Mouse (Mus musculus): ENCODE results near the gene Nicn1. TPM values are rescaled to one million over a fixed set of nuclear protein-coding genes. Genes with fewer than 3 reads are reported as not detected.
A peak's percentile ranks its signal among the peaks of the same experiment; 100 is the strongest.

Nicn1 gene
- total and polyA plus RNA-seq, 2 experiments from 2014 or later, result 20.5 to 22.4 TPM

DNA sequence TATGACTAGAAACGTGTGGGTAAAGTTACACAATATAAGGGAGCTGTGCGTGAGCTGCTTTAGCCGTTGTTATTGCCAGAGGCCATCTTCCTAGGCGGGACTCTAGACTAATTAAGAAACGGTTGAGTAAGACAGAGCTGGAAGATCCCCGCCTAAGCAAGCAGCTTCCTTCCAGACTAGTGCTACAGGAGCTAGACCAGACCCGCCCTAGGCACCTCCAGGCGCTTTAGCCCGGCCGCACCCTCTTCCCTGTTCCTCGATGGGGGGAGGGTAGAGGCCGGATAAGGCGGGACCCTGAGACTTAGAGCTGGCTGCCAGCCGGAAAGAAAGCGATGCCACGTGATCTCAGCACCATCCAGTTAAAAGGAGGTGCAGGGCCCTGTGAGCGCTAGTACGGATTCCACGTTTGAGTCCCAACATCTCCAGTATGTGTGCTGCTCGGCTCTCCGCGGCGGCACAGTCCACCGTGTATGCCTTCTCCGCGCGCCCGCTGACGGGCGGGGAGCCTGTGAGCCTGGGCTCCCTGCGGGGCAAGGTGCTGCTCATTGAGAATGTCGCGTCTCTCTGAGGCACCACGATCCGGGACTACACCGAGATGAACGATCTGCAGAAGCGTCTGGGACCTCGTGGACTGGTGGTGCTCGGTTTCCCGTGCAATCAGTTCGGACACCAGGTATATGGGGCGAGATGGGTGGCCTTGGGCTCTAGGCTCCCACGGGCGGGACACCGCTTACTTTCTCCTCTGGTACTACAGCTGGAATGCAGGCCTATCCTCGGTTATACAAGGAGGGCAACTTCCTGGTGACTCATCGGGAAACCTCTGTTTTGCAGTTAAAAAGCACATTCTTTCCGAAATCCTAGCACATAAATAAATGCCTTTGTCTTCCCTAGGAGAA is 48.9 kb downstream of the Nicn1 start, which contains the start of gene Gpx1:
TSS of gene Gpx1 (plus strand) at position 18 of the 896 bp plus-strand sequence.
- ATAC-seq (ENCODE audit: insufficient read depth, low read depth), result peak; percentile 93
- no peaks in the 10 kb centered on the region for H3K9me3 ChIP-seq (replicated peaks; ENCODE audit: control insufficient read depth, low read length)

DNA sequence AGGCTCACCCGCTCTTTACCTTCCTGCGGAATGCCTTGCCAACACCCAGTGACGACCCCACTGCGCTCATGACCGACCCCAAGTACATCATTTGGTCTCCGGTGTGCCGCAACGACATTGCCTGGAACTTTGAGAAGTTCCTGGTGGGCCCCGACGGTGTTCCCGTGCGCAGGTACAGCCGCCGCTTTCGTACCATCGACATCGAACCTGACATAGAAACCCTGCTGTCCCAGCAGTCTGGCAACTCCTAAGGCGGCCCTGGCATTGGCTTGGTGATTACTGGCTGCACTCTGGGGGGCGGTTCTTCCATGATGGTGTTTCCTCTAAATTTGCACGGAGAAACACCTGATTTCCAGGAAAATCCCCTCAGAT is 49.6 kb downstream of the Nicn1 start:
- TF ChIP-seq CTCF (IDR thresholded peaks at IDR 0.05; ENCODE audit: low read depth), result no peak
- H3K4me1 ChIP-seq (ENCODE audit: control insufficient read depth, insufficient read depth), result peaks cover 21% of the 10 kb centered on the region
- 10% methylated on average over 20 of the region's 20 CpGs for WGBS
- H3K36me3 ChIP-seq (replicated peaks; ENCODE audit: control insufficient read depth, insufficient read depth, low read length), result peaks cover 19% of the 10 kb centered on the region
- ATAC-seq (ENCODE audit: insufficient read depth, low read depth), result no peak
- peak overlapping the region; percentile 84 for H3K4me3 ChIP-seq (ENCODE audit: low read depth, low read length)
- H3K9ac ChIP-seq (replicated peaks; ENCODE audit: low read depth, low read length), result peak overlapping the region; percentile 88
- DNase-seq (ENCODE audit: low spot score), result no peak
- peak overlapping the region; percentile 93 for H3K4me2 ChIP-seq (ENCODE audit: low read depth, low read length)
- peak overlapping the region; percentile 98 for H3K27ac ChIP-seq (ENCODE audit: low read depth)
- H3K27me3 ChIP-seq (ENCODE audit: control insufficient read depth, insufficient read depth, low read length), result no peaks in the 10 kb centered on the region
- H3K9me3 ChIP-seq (replicated peaks; ENCODE audit: control insufficient read depth, low read length), result no peaks in the 10 kb centered on the region

More for the DNA sequence above, 48.9 kb downstream of the Nicn1 start, which contains the start of gene Gpx1:
- H3K4me2 ChIP-seq (ENCODE audit: low read depth, low read length), result peak within 1 kb of the TSS; percentile 93
- WGBS, result under 1% methylated on average over 49 of the region's 49 CpGs
- H3K36me3 ChIP-seq (replicated peaks; ENCODE audit: control insufficient read depth, insufficient read depth, low read length), result peaks cover 27% of the 10 kb centered on the region
- DNase-seq (ENCODE audit: low spot score), result peak; percentile 96
- peak within 1 kb of the TSS; percentile 88 for H3K9ac ChIP-seq (replicated peaks; ENCODE audit: low read depth, low read length)
- TF ChIP-seq EP300 (IDR thresholded peaks at IDR 0.05; ENCODE audit: low read depth), result peak; percentile 55
- TF ChIP-seq CTCF (IDR thresholded peaks at IDR 0.05; ENCODE audit: low read depth), result 0 out of 2 replicates have a peak, but pooled peaks have one; percentile 9
- peaks cover 21% of the 10 kb centered on the region for H3K4me1 ChIP-seq (ENCODE audit: control insufficient read depth, insufficient read depth)
- peak within 1 kb of the TSS; percentile 98 for H3K27ac ChIP-seq (ENCODE audit: low read depth)
- H3K27me3 ChIP-seq (ENCODE audit: control insufficient read depth, insufficient read depth, low read length), result no peaks in the 10 kb centered on the region
- H3K4me3 ChIP-seq (ENCODE audit: low read depth, low read length), result peak within 1 kb of the TSS; percentile 84

DNA sequence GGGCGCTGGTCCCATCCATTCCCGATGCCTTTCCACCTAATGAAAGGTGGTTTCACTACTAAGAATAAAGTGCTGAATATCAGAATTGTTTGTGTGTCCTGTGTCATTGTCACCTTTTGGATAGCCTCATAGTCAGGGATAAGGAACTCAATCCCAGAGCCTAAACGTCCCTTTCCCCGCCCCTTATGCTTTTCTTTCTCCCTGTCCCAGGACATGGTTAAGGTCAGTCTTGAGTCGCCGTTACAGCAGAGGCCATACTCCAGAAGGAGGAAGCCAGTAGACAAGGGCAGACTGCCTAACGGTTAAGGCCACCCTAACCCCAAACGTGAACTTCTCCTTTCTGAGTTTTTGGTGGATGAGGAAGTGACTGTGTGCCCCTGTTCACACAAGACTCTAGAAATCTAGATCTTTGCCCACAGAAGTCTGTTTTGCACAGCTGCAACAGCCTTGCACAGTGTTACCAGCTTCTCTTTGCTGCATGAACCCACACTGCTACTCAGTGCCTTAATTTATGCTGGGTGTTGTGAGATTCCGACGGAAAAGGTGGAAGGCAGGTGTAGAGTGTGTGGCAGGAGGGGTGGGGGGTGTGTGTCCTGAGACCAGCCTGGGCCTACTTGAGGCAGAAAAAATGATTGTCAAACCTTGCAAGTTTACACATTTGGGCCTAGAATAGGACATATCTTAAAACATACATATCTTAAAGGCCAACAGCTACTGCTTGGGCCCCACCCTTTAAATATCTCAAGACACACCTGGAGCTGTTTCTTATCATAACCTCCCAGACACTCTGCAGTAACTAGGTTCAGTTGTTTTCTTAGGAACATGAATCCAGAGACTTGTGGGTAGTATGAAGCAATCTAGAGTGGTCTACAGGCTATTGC is 50.3 kb downstream of the Nicn1 start:
- no peak for ATAC-seq (ENCODE audit: insufficient read depth, low read depth)
- TF ChIP-seq EP300 (IDR thresholded peaks at IDR 0.05; ENCODE audit: low read depth), result no peak
- TF ChIP-seq CTCF (IDR thresholded peaks at IDR 0.05; ENCODE audit: low read depth), result no peak
- Histone ChIP-seq H3K27me3 (ENCODE audit: control insufficient read depth, insufficient read depth, low read length) (no peaks in the 10 kb centered on the region), H3K4me2 (ENCODE audit: low read depth, low read length) (peak overlapping the region; percentile 93), H3K36me3 (replicated peaks; ENCODE audit: control insufficient read depth, insufficient read depth, low read length) (peaks cover 13% of the 10 kb centered on the region), H3K9me3 (replicated peaks; ENCODE audit: control insufficient read depth, low read length) (no peaks in the 10 kb centered on the region), H3K4me1 (ENCODE audit: control insufficient read depth, insufficient read depth) (peaks cover 21% of the 10 kb centered on the region), H3K9ac (replicated peaks; ENCODE audit: low read depth, low read length) (peak overlapping the region; percentile 88), H3K27ac (ENCODE audit: low read depth) (peak overlapping the region; percentile 98), H3K4me3 (ENCODE audit: low read depth, low read length) (peak overlapping the region; percentile 84)
- DNase-seq (ENCODE audit: low spot score), result no peak
- 44% methylated on average over 10 of the region's 10 CpGs for whole genome bisulfite sequencing

DNA sequence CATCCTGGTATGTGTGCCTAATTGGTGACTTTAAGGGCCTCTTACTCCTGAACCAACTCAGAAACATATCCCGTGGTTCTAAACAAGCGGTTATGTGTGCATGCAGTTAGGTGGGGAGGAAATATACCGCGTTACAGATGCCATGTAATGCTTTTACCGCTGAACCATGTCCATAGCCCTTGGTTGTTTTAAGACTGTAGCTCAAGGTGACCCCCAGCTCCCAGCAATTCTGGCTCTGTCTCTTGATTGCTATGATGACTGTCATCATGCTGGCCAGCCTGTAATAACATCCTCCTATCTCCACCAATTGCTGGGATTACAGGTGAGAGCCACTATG is 50.9 kb downstream of the Nicn1 start:
- 77% methylated on average over 5 of the region's 5 CpGs for WGBS
- TF ChIP-seq EP300 (IDR thresholded peaks at IDR 0.05; ENCODE audit: low read depth) (no peak), CTCF (IDR thresholded peaks at IDR 0.05; ENCODE audit: low read depth) (no peak)
- H3K4me1 ChIP-seq (ENCODE audit: control insufficient read depth, insufficient read depth), result peaks cover 21% of the 10 kb centered on the region
- DNase-seq (ENCODE audit: low spot score), result no peak
- H3K4me3 ChIP-seq (ENCODE audit: low read depth, low read length), result no peak overlapping the region
- H3K36me3 ChIP-seq (replicated peaks; ENCODE audit: control insufficient read depth, insufficient read depth, low read length), result peaks cover 7% of the 10 kb centered on the region; the same call in 1 of the 2 replicates
- H3K9me3 ChIP-seq (replicated peaks; ENCODE audit: control insufficient read depth, low read length), result no peaks in the 10 kb centered on the region
- no peaks in the 10 kb centered on the region for H3K27me3 ChIP-seq (ENCODE audit: control insufficient read depth, insufficient read depth, low read length)
- peak overlapping the region; percentile 93; the same call in 1 of the 2 replicates for H3K4me2 ChIP-seq (ENCODE audit: low read depth, low read length)
- H3K9ac ChIP-seq (replicated peaks; ENCODE audit: low read depth, low read length), result peak overlapping the region; percentile 88; the same call in 1 of the 2 replicates
- peak overlapping the region; percentile 98; the same call in 1 of the 2 replicates for H3K27ac ChIP-seq (ENCODE audit: low read depth)
- ATAC-seq (ENCODE audit: insufficient read depth, low read depth), result no peak

DNA sequence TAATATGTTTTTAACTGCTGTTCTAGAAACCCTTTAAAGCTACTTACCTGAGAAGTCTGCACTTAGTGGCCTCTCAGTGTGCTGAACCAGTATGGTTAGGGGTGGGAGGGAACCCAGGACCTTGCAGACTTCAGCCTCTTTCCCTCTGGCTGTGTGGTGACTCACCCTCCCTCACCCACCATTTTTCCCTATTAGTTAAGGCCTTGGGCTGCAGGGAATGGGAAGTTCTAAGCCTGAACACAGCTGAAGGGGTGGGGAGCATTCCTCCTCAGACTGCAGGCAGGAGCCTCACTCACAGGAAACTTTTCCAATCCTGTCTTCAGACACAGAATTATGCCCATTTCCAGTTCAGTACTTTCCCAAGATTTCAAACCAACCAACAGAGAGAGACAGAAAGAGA is 51.6 kb downstream of the Nicn1 start:
- Histone ChIP-seq H3K9ac (replicated peaks; ENCODE audit: low read depth, low read length) (no peak overlapping the region), H3K4me3 (ENCODE audit: low read depth, low read length) (no peak overlapping the region), H3K4me1 (ENCODE audit: control insufficient read depth, insufficient read depth) (peaks cover 21% of the 10 kb centered on the region), H3K9me3 (replicated peaks; ENCODE audit: control insufficient read depth, low read length) (no peaks in the 10 kb centered on the region), H3K36me3 (replicated peaks; ENCODE audit: control insufficient read depth, insufficient read depth, low read length) (peaks cover 5% of the 10 kb centered on the region; the same call in 1 of the 2 replicates), H3K27ac (ENCODE audit: low read depth) (peak overlapping the region; percentile 31), H3K4me2 (ENCODE audit: low read depth, low read length) (no peak overlapping the region), H3K27me3 (ENCODE audit: control insufficient read depth, insufficient read depth, low read length) (no peaks in the 10 kb centered on the region)
- no peak for ATAC-seq (ENCODE audit: insufficient read depth, low read depth)
- no peak for TF ChIP-seq CTCF (IDR thresholded peaks at IDR 0.05; ENCODE audit: low read depth)
- no peak for TF ChIP-seq EP300 (IDR thresholded peaks at IDR 0.05; ENCODE audit: low read depth)
- DNase-seq (ENCODE audit: low spot score), result peak; percentile 8
